Mouse (Mus musculus): ENCODE measurements around the gene Lyl1. TPM values are rescaled to one million over a fixed set of nuclear protein-coding genes. Genes with fewer than 3 reads are reported as not detected.

Lyl1 gene
- polyA plus RNA-seq, 1 experiment, result not detected

DNA sequence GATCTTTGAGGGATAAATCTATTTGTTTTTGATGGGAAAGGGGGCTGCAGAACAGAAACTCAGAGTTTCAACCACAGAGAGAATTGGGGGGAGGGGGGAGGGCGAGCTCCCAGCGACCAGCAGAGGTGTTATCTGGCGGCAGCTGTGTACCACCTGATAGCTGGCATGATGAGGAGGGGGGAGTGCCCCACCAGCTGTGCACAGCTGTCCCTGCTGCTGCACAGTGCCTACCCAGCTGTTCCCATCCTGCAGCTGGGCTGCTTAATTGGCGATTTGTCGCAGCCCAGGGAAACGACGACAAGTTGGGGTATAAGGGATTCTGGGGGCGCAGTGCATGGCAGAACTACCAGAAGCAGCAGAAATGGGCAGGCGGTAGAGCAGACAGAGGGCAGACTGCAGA lies 23.4 kb downstream of the Lyl1 start:
- Histone ChIP-seq H3K27me3 (ENCODE audit: control insufficient read depth, insufficient read depth, low read length, poor library complexity, severe bottlenecking) (no peaks in the 10 kb centered on the region), H3K9me3 (replicated peaks; ENCODE audit: control insufficient read depth, insufficient read depth, low read length, poor library complexity, severe bottlenecking) (no peaks in the 10 kb centered on the region), H3K4me1 (ENCODE audit: control insufficient read depth, insufficient read depth, low read length) (peaks cover 10% of the 10 kb centered on the region), H3K36me3 (ENCODE audit: control insufficient read depth, insufficient read depth, low read length, poor library complexity, severe bottlenecking) (no peaks in the 10 kb centered on the region), H3K4me3 (ENCODE audit: low read depth, low read length) (no peak overlapping the region), H3K27ac (ENCODE audit: insufficient read depth, low read length) (no peak overlapping the region), H3K9ac (ENCODE audit: low read depth, poor library complexity, severe bottlenecking) (no peak overlapping the region)
- no peak for TF ChIP-seq POLR2A (IDR thresholded peaks at IDR 0.05; ENCODE audit: insufficient read depth, low read length)
- TF ChIP-seq EP300 (IDR thresholded peaks at IDR 0.05; ENCODE audit: insufficient read depth, low read depth, low read length), result no peak
- TF ChIP-seq CTCF (IDR thresholded peaks at IDR 0.05; ENCODE audit: low read depth, low read length), result no peak

DNA sequence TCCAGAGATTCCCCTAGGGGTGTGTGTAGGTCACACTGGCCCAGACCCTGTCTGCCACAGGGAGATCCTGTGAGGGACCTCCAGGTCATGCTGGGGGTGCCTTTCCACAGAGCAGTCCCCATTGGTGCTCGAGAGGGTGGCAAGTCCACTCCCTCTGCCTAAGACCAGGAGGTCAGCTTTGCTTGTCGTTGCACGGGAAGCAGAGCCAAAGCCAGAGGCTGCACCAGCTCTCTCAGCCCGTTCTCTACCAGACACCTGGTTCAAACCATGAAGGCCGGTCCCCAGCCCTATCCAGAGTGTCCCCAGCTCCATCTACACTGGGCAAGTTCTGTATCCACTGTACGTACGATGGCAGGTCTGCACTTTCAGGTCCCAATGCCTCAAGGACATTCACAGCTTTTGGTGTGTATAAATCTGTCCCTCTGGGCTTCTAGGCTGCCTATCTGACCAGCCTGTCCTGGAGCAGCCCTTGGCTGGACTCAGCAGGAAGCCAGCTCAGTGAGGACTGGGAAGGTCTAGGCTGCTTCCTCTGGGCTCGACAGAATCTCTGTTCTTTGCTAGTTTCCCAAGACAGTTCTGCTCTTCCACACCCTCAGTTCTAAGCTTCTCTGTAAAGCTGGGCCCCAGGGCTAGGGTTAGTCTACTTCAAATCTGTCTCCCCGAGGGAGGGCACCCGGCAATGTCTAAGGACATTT lies 24.1 kb downstream of the Lyl1 start:
- Histone ChIP-seq H3K9me3 (replicated peaks; ENCODE audit: control insufficient read depth, insufficient read depth, low read length, poor library complexity, severe bottlenecking) (no peaks in the 10 kb centered on the region), H3K27me3 (ENCODE audit: control insufficient read depth, insufficient read depth, low read length, poor library complexity, severe bottlenecking) (no peaks in the 10 kb centered on the region), H3K9ac (ENCODE audit: low read depth, poor library complexity, severe bottlenecking) (no peak overlapping the region), H3K36me3 (ENCODE audit: control insufficient read depth, insufficient read depth, low read length, poor library complexity, severe bottlenecking) (no peaks in the 10 kb centered on the region), H3K4me1 (ENCODE audit: control insufficient read depth, insufficient read depth, low read length) (peaks cover 10% of the 10 kb centered on the region), H3K27ac (ENCODE audit: insufficient read depth, low read length) (no peak overlapping the region), H3K4me3 (ENCODE audit: low read depth, low read length) (no peak overlapping the region)
- TF ChIP-seq POLR2A (IDR thresholded peaks at IDR 0.05; ENCODE audit: insufficient read depth, low read length) (no peak), EP300 (IDR thresholded peaks at IDR 0.05; ENCODE audit: insufficient read depth, low read depth, low read length) (no peak), CTCF (IDR thresholded peaks at IDR 0.05; ENCODE audit: low read depth, low read length) (no peak)

DNA sequence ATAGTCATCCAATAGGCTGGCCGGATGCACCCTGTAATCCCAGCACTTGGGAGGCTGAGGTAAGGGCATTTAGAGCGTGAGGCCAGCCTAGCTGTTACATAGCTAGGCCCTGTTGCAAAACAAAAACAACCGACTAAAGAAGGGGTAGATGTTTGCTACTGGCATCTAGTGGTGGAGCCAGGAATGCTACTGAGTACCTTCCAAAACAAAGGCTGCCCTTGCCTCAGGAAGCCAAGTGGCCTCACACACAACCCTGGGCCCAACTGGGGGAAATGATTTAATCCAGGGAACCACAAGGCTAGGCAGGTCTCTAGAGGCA lies 24.6 kb downstream of the Lyl1 start:
- Histone ChIP-seq H3K4me3 (ENCODE audit: low read depth, low read length) (no peak overlapping the region), H3K4me1 (ENCODE audit: control insufficient read depth, insufficient read depth, low read length) (peaks cover 10% of the 10 kb centered on the region), H3K36me3 (ENCODE audit: control insufficient read depth, insufficient read depth, low read length, poor library complexity, severe bottlenecking) (no peaks in the 10 kb centered on the region), H3K9ac (ENCODE audit: low read depth, poor library complexity, severe bottlenecking) (no peak overlapping the region), H3K9me3 (replicated peaks; ENCODE audit: control insufficient read depth, insufficient read depth, low read length, poor library complexity, severe bottlenecking) (no peaks in the 10 kb centered on the region), H3K27ac (ENCODE audit: insufficient read depth, low read length) (no peak overlapping the region), H3K27me3 (ENCODE audit: control insufficient read depth, insufficient read depth, low read length, poor library complexity, severe bottlenecking) (no peaks in the 10 kb centered on the region)
- TF ChIP-seq POLR2A (IDR thresholded peaks at IDR 0.05; ENCODE audit: insufficient read depth, low read length) (no peak), CTCF (IDR thresholded peaks at IDR 0.05; ENCODE audit: low read depth, low read length) (peak; percentile 15)

DNA sequence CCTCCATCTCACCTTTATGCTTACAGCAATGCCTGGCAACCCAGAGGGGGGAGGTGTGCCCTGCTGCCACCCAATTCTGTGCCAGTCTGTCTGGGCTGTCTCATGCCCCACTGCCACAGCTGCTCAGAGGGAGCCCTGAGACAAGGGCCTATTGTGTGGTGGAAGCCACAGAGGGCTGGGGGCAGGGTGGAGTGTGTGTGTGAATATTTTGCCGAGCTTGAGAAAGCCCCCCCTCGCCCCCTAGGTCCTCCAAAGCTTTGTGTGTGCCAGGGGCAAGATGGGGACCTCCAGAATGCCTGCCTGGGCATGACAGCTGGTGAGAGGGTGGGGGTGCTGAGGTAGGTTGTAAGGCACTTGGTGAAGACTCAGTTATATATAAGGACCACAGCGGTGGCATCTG lies 27.2 kb downstream of the Lyl1 start:
- Histone ChIP-seq H3K36me3 (ENCODE audit: control insufficient read depth, insufficient read depth, low read length, poor library complexity, severe bottlenecking) (no peaks in the 10 kb centered on the region), H3K9me3 (replicated peaks; ENCODE audit: control insufficient read depth, insufficient read depth, low read length, poor library complexity, severe bottlenecking) (no peaks in the 10 kb centered on the region), H3K27ac (ENCODE audit: insufficient read depth, low read length) (no peak overlapping the region), H3K27me3 (ENCODE audit: control insufficient read depth, insufficient read depth, low read length, poor library complexity, severe bottlenecking) (no peaks in the 10 kb centered on the region), H3K4me1 (ENCODE audit: control insufficient read depth, insufficient read depth, low read length) (peaks cover under 1% of the 10 kb centered on the region), H3K9ac (ENCODE audit: low read depth, poor library complexity, severe bottlenecking) (no peak overlapping the region), H3K4me3 (ENCODE audit: low read depth, low read length) (no peak overlapping the region)
- TF ChIP-seq CTCF (IDR thresholded peaks at IDR 0.05; ENCODE audit: low read depth, low read length), result no peak
- TF ChIP-seq POLR2A (IDR thresholded peaks at IDR 0.05; ENCODE audit: insufficient read depth, low read length), result no peak
- TF ChIP-seq EP300 (IDR thresholded peaks at IDR 0.05; ENCODE audit: insufficient read depth, low read depth, low read length), result no peak

DNA sequence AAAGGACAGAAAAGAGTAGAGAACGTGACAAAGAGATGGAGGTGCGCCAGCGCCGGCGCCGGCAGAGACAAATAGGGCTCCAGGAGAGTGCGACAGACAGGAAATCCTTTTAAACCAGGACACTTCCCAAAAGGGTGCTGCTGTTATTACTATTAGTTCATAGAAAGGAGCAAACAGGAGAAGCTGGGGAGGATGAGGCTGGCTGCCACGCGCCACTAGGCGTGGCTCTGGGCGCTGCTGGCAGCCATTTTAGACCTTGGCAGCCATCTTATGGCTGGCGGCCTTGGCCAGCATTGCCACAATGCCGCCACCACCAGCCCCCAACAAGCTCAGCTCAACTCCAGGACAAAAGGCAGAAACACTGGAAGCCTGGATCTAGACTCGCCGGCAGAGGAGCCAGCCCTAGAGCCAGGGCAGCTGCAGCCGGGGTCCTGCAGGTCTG lies 28.7 kb downstream of the Lyl1 start:
- Histone ChIP-seq H3K4me1 (ENCODE audit: control insufficient read depth, insufficient read depth, low read length) (no peaks in the 10 kb centered on the region), H3K27ac (ENCODE audit: insufficient read depth, low read length) (no peak overlapping the region), H3K9me3 (replicated peaks; ENCODE audit: control insufficient read depth, insufficient read depth, low read length, poor library complexity, severe bottlenecking) (no peaks in the 10 kb centered on the region), H3K36me3 (ENCODE audit: control insufficient read depth, insufficient read depth, low read length, poor library complexity, severe bottlenecking) (no peaks in the 10 kb centered on the region), H3K4me3 (ENCODE audit: low read depth, low read length) (no peak overlapping the region), H3K9ac (ENCODE audit: low read depth, poor library complexity, severe bottlenecking) (no peak overlapping the region), H3K27me3 (ENCODE audit: control insufficient read depth, insufficient read depth, low read length, poor library complexity, severe bottlenecking) (no peaks in the 10 kb centered on the region)
- TF ChIP-seq EP300 (IDR thresholded peaks at IDR 0.05; ENCODE audit: insufficient read depth, low read depth, low read length) (no peak), POLR2A (IDR thresholded peaks at IDR 0.05; ENCODE audit: insufficient read depth, low read length) (no peak), CTCF (IDR thresholded peaks at IDR 0.05; ENCODE audit: low read depth, low read length) (no peak)

DNA sequence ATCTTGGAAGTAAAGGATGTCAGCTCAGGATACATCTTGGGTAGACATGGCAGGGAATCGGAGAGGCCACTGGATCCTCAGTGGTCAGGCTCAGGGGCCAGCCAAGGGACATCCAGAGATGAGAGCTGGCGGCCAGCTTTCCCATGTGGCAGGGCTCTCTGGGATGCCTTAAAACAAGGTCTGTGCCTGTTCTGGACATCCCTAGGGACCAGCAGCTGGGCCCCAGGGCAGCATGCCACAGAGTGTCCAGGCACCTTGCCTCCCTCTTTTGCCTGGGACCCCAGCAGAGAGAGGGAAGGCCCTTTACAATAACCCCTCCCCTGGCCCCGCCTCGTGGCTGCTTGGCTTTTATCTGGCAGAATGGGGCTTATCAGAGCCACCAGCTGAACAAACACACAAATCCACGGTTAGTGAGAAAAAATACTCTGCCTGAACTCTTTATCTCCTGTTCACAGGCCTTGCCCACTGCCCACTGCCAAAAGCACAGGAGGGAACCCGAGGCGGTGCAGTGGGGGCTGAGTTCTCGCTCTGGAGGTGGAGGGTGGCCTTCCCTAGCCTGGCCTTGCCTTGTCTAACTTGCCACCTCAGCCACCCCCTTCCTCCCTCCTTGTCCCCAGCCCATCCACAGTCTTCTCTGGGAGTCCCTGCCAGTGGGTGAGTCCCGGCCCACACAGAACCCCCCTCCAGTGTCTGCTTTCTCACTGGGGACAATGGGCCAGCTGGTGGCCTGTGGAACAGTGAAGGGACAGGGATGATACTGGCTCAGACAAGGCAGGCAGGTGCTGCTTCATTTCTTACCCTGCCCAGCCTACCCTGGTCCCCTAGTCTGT lies 29.5 kb downstream of the Lyl1 start:
- no peak overlapping the region for H3K9ac ChIP-seq (ENCODE audit: low read depth, poor library complexity, severe bottlenecking)
- no peaks in the 10 kb centered on the region for H3K27me3 ChIP-seq (ENCODE audit: control insufficient read depth, insufficient read depth, low read length, poor library complexity, severe bottlenecking)
- TF ChIP-seq CTCF (IDR thresholded peaks at IDR 0.05; ENCODE audit: low read depth, low read length), result no peak
- no peak for TF ChIP-seq EP300 (IDR thresholded peaks at IDR 0.05; ENCODE audit: insufficient read depth, low read depth, low read length)
- TF ChIP-seq POLR2A (IDR thresholded peaks at IDR 0.05; ENCODE audit: insufficient read depth, low read length), result no peak
- H3K4me3 ChIP-seq (ENCODE audit: low read depth, low read length), result no peak overlapping the region
- no peaks in the 10 kb centered on the region for H3K36me3 ChIP-seq (ENCODE audit: control insufficient read depth, insufficient read depth, low read length, poor library complexity, severe bottlenecking)
- no peak overlapping the region for H3K27ac ChIP-seq (ENCODE audit: insufficient read depth, low read length)
- H3K4me1 ChIP-seq (ENCODE audit: control insufficient read depth, insufficient read depth, low read length), result no peaks in the 10 kb centered on the region
- H3K9me3 ChIP-seq (replicated peaks; ENCODE audit: control insufficient read depth, insufficient read depth, low read length, poor library complexity, severe bottlenecking), result no peaks in the 10 kb centered on the region

All from ES-Bruce4 (cell line).